Comparison of ENCODE assay signal across 17 mouse cellular contexts in genomic region chr3:145339851-145340499, GRCm38 (mm10). TPM values are rescaled to one million over a fixed set of nuclear protein-coding genes. Genes with fewer than 3 reads are reported as not detected.
A peak's percentile ranks its signal among the peaks of the same experiment; 100 is the strongest.
DNase-seq lines count a peak whose midpoint lies in the region; ATAC-seq and TF ChIP-seq lines count a peak whose summit lies in the region.
"Had no signal": no experiment of that assay in that cellular context is flagged by ENCODE, and none has a peak within 500 bp of the region (broad histone marks: within the 10 kb centered on the region; RNA-seq: fewer than 3 reads in every experiment).

No protein-coding gene starts in this region.

- H3K9ac ChIP-seq in kidney, postnatal 0 days (ENCODE audit: low read depth, low read length): no peak overlapping the region
- no peak overlapping the region for H3K9ac ChIP-seq in embryonic facial prominence, embryonic 13.5 days
- no peak overlapping the region for H3K9ac ChIP-seq in embryonic facial prominence, embryonic 15.5 days
- no peak overlapping the region for H3K9ac ChIP-seq in forebrain, embryonic 16.5 days (replicated peaks; ENCODE audit: low read depth, low read length)
- H3K9ac ChIP-seq: embryonic facial prominence, embryonic 12.5 days; forebrain, embryonic 15.5 days; heart, embryonic 13.5 days; hindbrain, embryonic 15.5 days had no signal

- no peak overlapping the region for H3K27ac ChIP-seq in kidney, postnatal 0 days
- 0 out of 2 replicates have a peak overlapping the region, but pooled peaks have one; percentile 33 for H3K27ac ChIP-seq in embryonic facial prominence, embryonic 13.5 days
- 0 out of 2 replicates have a peak overlapping the region, but pooled peaks have one; percentile 44 for H3K27ac ChIP-seq in embryonic facial prominence, embryonic 15.5 days (replicated peaks)
- H3K27ac ChIP-seq in forebrain, embryonic 16.5 days (ENCODE audit: low read length): no peak overlapping the region
- H3K27ac ChIP-seq: embryonic facial prominence, embryonic 12.5 days; forebrain, embryonic 15.5 days; heart, embryonic 13.5 days; hindbrain, embryonic 15.5 days had no signal

- 33% methylated on average over 10 of the region's 10 CpGs for WGBS in kidney, postnatal 0 days
- WGBS in embryonic facial prominence, embryonic 13.5 days: 62% methylated on average over 10 of the region's 10 CpGs
- 57% methylated on average over 10 of the region's 10 CpGs for WGBS in embryonic facial prominence, embryonic 15.5 days
- 91% methylated on average over 10 of the region's 10 CpGs for WGBS in forebrain, embryonic 16.5 days

- H3K4me2 ChIP-seq in kidney, postnatal 0 days (ENCODE audit: low read length): no peak overlapping the region
- no peak overlapping the region for H3K4me2 ChIP-seq in embryonic facial prominence, embryonic 13.5 days
- H3K4me2 ChIP-seq in embryonic facial prominence, embryonic 15.5 days (replicated peaks): no peak overlapping the region
- no peak overlapping the region for H3K4me2 ChIP-seq in forebrain, embryonic 16.5 days (ENCODE audit: low read length)
- H3K4me2 ChIP-seq: embryonic facial prominence, embryonic 12.5 days; forebrain, embryonic 15.5 days; heart, embryonic 13.5 days; hindbrain, embryonic 15.5 days had no signal

- no peaks in the 10 kb centered on the region for H3K36me3 ChIP-seq in kidney, postnatal 0 days (ENCODE audit: insufficient read depth, low read length)
- H3K36me3 ChIP-seq in embryonic facial prominence, embryonic 13.5 days: no peaks in the 10 kb centered on the region
- H3K36me3 ChIP-seq in embryonic facial prominence, embryonic 15.5 days: no peaks in the 10 kb centered on the region
- H3K36me3 ChIP-seq in forebrain, embryonic 16.5 days (ENCODE audit: control insufficient read depth, insufficient read depth): no peaks in the 10 kb centered on the region
- H3K36me3 ChIP-seq: embryonic facial prominence, embryonic 12.5 days; forebrain, embryonic 15.5 days; heart, embryonic 13.5 days; hindbrain, embryonic 15.5 days had no signal

- no peaks in the 10 kb centered on the region for H3K27me3 ChIP-seq in kidney, postnatal 0 days (ENCODE audit: insufficient read depth, low read length)
- no peaks in the 10 kb centered on the region for H3K27me3 ChIP-seq in embryonic facial prominence, embryonic 13.5 days
- no peaks in the 10 kb centered on the region for H3K27me3 ChIP-seq in embryonic facial prominence, embryonic 15.5 days
- H3K27me3 ChIP-seq in forebrain, embryonic 16.5 days (replicated peaks; ENCODE audit: control insufficient read depth, insufficient read depth, low read length): no peaks in the 10 kb centered on the region
- H3K27me3 ChIP-seq: embryonic facial prominence, embryonic 12.5 days; forebrain, embryonic 15.5 days; heart, embryonic 13.5 days; hindbrain, embryonic 15.5 days had no signal

- peak; percentile 9 for DNase-seq in kidney, adult 9 months
- no peak for DNase-seq in kidney, adult 18-20 months
- DNase-seq in kidney, postnatal 0 days (ENCODE audit: low spot score): peak; percentile 58
- DNase-seq in kidney, adult 8-10 months: no peak
- DNase-seq: adrenal gland, adult 8-10 months; adrenal gland, postnatal 36 days; cerebellum, adult 2 months; cerebellum, postnatal 10 days; gastrocnemius, postnatal 14 days; heart, postnatal 36 days had no signal

- no peak for ATAC-seq in kidney, postnatal 0 days (replicated peaks; ENCODE audit: low FRiP score, low read depth)
- no peak for ATAC-seq in embryonic facial prominence, embryonic 13.5 days (ENCODE audit: insufficient number of reproducible peaks, insufficient read depth, low FRiP score, low TSS enrichment, low read depth)
- peak; percentile 4; the same call in 1 of the 2 replicates for ATAC-seq in embryonic facial prominence, embryonic 15.5 days (ENCODE audit: insufficient number of reproducible peaks, low FRiP score, low TSS enrichment, low read depth)
- no peak for ATAC-seq in forebrain, embryonic 16.5 days
- ATAC-seq: forebrain, embryonic 15.5 days had no signal

- H3K9me3 ChIP-seq in kidney, postnatal 0 days (replicated peaks; ENCODE audit: low read length): no peaks in the 10 kb centered on the region
- H3K9me3 ChIP-seq in embryonic facial prominence, embryonic 13.5 days: no peaks in the 10 kb centered on the region; the same call in 1 of the 2 replicates
- H3K9me3 ChIP-seq in embryonic facial prominence, embryonic 15.5 days (replicated peaks): no peaks in the 10 kb centered on the region
- no peaks in the 10 kb centered on the region for H3K9me3 ChIP-seq in forebrain, embryonic 16.5 days (ENCODE audit: control insufficient read depth, low read length)
- H3K9me3 ChIP-seq: embryonic facial prominence, embryonic 12.5 days; forebrain, embryonic 15.5 days; heart, embryonic 13.5 days; hindbrain, embryonic 15.5 days had no signal

- no peaks in the 10 kb centered on the region for H3K4me1 ChIP-seq in kidney, postnatal 0 days (replicated peaks; ENCODE audit: insufficient read depth, low read length)
- H3K4me1 ChIP-seq in embryonic facial prominence, embryonic 13.5 days: peaks cover 18% of the 10 kb centered on the region; the same call in 1 of the 2 replicates
- no peaks in the 10 kb centered on the region for H3K4me1 ChIP-seq in embryonic facial prominence, embryonic 15.5 days
- no peaks in the 10 kb centered on the region for H3K4me1 ChIP-seq in forebrain, embryonic 16.5 days (replicated peaks; ENCODE audit: control insufficient read depth, insufficient read depth, low read length)
- H3K4me1 ChIP-seq: forebrain, embryonic 15.5 days; heart, embryonic 13.5 days; hindbrain, embryonic 15.5 days had no signal

- H3K4me3 ChIP-seq in kidney, postnatal 0 days (replicated peaks; ENCODE audit: low read depth, low read length): no peak overlapping the region
- no peak overlapping the region for H3K4me3 ChIP-seq in embryonic facial prominence, embryonic 13.5 days
- no peak overlapping the region for H3K4me3 ChIP-seq in embryonic facial prominence, embryonic 15.5 days (replicated peaks)
- H3K4me3 ChIP-seq in forebrain, embryonic 16.5 days (replicated peaks; ENCODE audit: low read length): no peak overlapping the region
- H3K4me3 ChIP-seq: embryonic facial prominence, embryonic 12.5 days; forebrain, embryonic 15.5 days; heart, embryonic 13.5 days; hindbrain, embryonic 15.5 days had no signal

- no peak for TF ChIP-seq CTCF in kidney, postnatal 0 days (IDR thresholded peaks at IDR 0.05; ENCODE audit: low read depth)

RNA-seq across cellular contexts. Expression of gene Col24a1, which starts 47.7 kb away (rescaled TPM):
- 2.0 and 2.3 TPM in 2 replicates for polyA plus RNA-seq in kidney, postnatal 0 days (2015; fragmentation: Nextera tagmentation; extraction: Ambion mirVana)
- 7.7 and 9.0 TPM in 2 replicates for polyA plus RNA-seq in embryonic facial prominence, embryonic 13.5 days (2015; fragmentation: Nextera tagmentation; extraction: Ambion mirVana)
- polyA plus RNA-seq in embryonic facial prominence, embryonic 15.5 days (2015; fragmentation: Nextera tagmentation; extraction: Ambion mirVana): 10.0 and 10.6 TPM in 2 replicates
- polyA plus RNA-seq in forebrain, embryonic 16.5 days (2015; fragmentation: Nextera tagmentation; extraction: Ambion mirVana): 0.27 and 0.39 TPM in 2 replicates

Comparison
In these comparisons a context has a peak if more than half of its experiments do, and no peak if none do; other contexts are left out.
1. DNase-seq: peak in kidney, adult 9 months (single experiment) and kidney, postnatal 0 days (single experiment); none in kidney, adult 18-20 months (single experiment) and kidney, adult 8-10 months (0 of 2).
2. H3K27ac ChIP-seq: peak in embryonic facial prominence, embryonic 13.5 days (single experiment) and embryonic facial prominence, embryonic 15.5 days (single experiment); none in kidney, postnatal 0 days (single experiment) and forebrain, embryonic 16.5 days (single experiment).